Mouse (Mus musculus) megakaryocyte, embryonic 14.5 days (primary cell): ENCODE measurements around the gene C1s2.

Source experiments
- FLI1 ChIP-seq: IDR thresholded peaks from 2 replicates; pipeline ENCODE4 v1.6.1; 2012; ENCODE audit warnings: low read length, inconsistent platforms, mixed read lengths
- GATA1 ChIP-seq: IDR thresholded peaks from 3 replicates; pipeline ENCODE4 v1.6.1; 2012; ENCODE audit warnings: mixed read lengths, low read length, inconsistent platforms, borderline replicate concordance

DNA sequence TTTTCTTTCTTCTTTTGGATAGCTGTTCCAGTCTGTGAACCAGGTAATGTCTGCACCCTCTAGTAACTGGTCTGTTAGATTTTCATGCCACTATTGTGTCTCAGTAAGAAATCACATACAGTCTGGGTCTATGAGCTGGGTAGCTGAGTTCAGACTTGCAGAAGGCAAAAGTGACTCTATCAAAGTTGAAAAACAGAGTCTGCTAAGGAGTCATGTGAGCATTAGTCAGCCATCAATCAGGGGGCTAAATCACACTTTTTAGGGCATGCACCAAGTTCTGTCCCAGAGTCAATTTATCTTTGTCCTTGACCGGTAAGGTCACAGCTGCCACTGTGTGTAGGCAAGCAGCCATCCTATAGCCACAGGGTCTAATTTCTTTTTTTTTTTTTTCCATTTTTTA is 53.7 kb downstream of the C1s2 start:
- TF ChIP-seq GATA1: no peak
- no peak for TF ChIP-seq FLI1
